Mouse (Mus musculus) kidney, postnatal 4 days (tissue): Measurements from ENCODE around the gene Per2.
A peak's percentile ranks its signal among the peaks of the same experiment; 100 is the strongest.
"Not testable (repeated sequence)": the region's sequence is repeated elsewhere in the genome, so short reads cannot be mapped to it uniquely, and the experiment has no call there.

ENCODE experiments used
- DNase-seq, 2 experiments: peaks; one replicate each; pipeline ENCODE4 v3.0.0; 2021; ENCODE audit warnings: mixed read lengths in 2 of 2

Gene Per2

GRCm38 (mm10) chr1:91459059-91459809 is at the start of gene Per2:
Gene Per2 (minus strand): TSS chr1:91459324.
- DNase-seq = peak; percentile 99

GRCm38 (mm10) chr1:91504615-91505014 is 45.5 kb upstream of the Per2 start:
- no peak for DNase-seq

DNA sequence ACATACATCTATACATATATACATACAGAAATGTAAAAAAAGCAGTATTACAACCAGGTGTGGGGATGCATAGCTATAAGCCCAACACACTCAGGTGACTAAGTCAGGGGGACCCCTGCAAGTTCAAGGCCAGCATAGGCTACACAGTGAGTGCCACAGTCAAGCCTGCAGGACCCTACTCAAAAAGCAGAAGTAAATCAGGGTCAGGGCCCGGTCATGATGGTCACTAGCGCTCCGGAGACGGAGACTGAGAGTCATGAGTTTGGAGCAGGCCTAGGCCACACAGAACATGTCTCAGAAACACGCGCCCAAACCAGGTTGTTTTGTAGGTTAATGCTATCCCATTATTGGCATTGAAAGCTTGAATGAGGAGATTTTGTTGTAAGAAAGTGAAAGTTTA is 39.5 kb upstream of the Per2 start:
- no peak for DNase-seq

- DNase-seq = no peak
Observed at GRCm38 (mm10) chr1:91495321-91495720, 36.2 kb upstream of the Per2 start.

DNA sequence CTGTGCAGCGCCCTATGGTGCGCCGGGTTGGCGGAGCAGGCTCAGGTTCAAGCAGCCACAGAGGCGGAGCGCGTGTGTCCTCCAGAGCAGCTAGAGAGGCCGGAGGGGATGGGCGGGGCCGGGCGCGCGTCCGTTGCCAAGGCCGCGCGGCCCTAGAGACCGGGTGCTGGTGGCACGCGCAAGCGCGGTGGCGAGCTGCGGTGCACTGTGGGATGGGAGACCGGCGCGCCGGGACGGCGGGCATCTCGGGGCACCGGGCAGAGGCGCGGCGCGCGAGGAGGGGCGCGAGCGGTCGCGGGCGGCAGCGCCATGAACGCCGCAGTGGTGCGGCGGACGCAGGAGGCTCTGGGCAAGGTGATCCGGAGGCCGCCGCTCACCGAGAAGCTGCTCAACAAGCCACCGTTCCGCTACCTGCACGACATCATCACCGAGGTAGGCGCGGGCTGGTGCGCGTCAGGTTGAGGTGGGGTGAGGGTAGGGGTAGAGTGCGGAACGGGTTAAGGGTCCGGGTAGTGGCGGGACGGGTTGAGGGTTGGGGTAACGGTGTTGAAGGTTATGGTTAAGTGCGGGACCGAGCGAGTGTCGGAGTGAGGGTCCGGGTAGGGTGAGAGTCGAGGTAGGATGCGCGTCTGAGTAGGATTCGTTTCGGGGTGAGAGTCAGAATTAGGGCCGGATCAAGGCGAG is 35.5 kb upstream of the Per2 start, which contains the start of gene Traf3ip1:
TSS of gene Traf3ip1 (plus strand) at position 191 of the 684 bp plus-strand sequence.
- DNase-seq = peak; percentile 96 to 98

DNA sequence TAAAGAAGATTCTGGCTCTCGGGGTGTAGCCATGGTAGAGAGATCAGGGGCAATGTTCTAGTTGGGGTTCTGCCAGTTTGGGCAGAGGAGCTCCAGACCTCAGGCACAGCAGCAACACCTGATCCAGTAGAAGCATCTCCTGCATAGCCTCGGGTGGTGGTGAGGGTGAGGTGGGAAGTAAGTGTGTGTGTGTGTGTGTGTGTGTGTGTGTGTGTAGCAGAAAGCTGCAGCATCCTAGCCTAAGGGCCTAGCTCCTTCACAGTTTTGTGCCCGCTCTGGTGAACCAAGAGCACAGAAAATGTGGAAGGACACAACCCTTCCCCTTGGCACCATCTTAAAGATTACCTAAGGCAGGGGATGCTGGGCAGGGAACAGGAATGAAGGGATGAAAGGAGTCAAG is 34.8 kb upstream of the Per2 start:
- no peak for DNase-seq

- no peak for DNase-seq
Observed at GRCm38 (mm10) chr1:91492740-91493139, 33.6 kb upstream of the Per2 start.

DNA sequence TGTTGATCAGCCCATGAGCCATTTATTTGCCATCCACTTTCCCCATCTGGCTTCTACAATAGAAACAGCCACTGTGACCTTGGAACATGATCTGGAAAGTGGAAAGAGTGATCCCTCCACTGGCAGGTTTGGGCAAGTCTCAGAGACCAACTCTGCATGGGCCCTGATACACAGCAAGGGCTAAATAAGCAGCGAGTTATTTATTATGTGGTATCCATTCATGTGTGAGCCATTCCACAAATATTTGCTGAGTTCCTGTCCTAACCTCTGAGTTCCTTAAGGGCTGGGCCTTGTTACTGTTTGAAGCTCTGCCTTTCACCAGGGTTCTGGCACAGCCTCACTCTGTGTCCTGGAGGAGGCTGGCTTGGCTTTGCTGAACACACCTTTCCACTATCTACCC is 31.2 kb upstream of the Per2 start:
- peak in 1 of 2 experiments; percentile 9 for DNase-seq

DNA sequence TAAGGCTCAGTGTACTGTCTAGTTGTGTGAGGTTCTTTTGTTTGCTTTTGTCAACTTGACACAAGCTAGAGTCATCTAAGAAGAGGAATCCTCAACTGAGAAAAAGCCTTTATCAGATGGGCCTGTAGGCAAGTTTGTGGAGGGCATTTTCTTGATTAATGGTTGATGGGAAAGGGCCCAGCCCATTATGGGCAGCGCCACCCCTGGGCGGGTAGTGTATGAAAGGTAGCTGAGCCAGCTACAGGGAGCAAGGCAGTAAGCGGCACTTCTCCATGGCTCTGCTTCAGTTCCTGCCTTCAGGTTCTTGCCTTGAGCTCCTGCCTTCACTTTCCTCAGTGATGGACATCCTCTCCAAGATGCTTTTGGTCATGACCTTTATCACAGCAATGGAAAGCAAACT is 27.0 kb upstream of the Per2 start:
- DNase-seq = no peak

DNA sequence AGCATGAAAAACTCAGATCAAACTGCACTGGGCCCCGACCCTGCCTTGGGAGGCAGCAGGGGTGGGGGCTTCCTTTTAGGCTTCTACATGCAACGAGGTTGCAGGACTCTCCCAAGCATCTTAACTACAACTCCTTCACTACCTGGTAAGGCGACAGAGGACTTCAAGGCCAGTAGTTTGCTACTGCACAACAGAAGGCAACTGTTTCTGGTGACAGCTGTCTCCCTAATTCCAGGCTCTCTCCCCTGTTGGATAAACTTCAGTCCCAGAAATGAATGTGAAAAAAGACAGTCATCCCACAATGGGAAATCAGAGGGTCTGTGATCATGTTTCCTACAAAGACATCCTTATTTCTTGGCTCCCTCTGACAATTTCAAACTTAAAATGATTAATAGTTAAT is 26.3 kb upstream of the Per2 start:
- DNase-seq = no peak

GRCm38 (mm10) chr1:91484011-91484346 is 24.9 kb upstream of the Per2 start:
- DNase-seq = no peak

DNA sequence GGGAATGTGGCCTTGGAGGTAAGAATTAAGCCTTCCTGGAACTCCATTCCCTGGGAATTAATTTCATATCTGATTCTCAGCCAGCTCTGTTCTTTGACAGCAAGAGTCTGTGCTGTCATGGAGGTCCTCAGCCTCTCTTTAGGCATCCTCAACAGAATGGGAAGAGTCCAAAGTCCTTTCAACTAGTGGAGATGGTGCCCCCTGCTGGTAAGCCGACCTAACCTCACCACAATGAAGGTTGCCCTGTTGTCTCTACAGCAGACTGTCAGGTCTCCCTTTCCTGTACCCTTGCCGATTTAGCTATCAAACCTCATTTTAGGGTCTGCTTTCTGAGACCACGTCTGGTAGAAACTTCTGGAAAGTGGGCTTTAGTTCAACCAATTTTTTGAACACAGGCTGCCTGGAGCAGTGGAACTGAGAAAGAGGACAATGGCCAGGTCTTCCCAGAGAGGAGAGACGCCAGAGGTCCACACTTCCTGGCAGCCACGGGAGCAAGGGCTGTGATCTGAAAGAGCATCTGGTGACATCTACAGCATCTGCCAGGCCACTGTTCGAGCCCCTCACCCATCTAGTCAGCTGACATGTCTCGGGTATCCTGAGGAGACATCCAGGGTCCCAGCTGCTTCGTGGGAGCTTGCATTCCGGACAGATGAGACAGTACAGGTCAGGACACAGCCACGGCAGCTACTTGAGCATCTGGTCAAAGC is 24.3 kb upstream of the Per2 start:
- DNase-seq = peak; percentile 94

- no peak for DNase-seq
Observed at GRCm38 (mm10) chr1:91482616-91483211, 23.6 kb upstream of the Per2 start.

- no peak for DNase-seq
Observed at GRCm38 (mm10) chr1:91478958-91479357, 19.8 kb upstream of the Per2 start.

GRCm38 (mm10) chr1:91478145-91478544 is 19.0 kb upstream of the Per2 start:
- DNase-seq = not testable (repeated sequence)

DNA sequence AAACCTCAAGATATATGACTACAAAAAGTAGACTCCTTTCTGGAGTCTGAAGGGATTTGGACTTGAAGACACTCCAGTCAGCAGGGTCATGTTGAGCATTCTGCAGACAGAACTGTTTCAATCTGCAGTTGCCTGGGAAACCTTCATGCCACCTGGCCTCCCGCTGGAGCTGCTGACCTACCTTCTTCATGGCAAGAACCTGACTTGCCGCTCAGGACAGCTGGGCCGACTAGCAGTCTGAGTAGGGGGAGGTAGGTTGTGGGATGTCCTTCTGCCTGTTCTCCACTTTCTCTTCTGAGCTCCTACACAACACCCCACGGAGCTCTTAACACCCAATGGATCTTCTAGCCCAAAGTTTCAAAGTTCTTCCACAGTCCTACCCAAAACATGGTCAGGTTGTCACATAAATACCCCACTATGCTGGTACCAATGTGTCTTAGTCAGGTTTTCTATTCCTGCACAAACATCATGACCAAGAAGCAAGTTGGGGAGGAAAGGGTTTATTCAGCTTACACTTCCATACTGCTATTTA is 10.8 kb upstream of the Per2 start:
- no peak for DNase-seq

DNA sequence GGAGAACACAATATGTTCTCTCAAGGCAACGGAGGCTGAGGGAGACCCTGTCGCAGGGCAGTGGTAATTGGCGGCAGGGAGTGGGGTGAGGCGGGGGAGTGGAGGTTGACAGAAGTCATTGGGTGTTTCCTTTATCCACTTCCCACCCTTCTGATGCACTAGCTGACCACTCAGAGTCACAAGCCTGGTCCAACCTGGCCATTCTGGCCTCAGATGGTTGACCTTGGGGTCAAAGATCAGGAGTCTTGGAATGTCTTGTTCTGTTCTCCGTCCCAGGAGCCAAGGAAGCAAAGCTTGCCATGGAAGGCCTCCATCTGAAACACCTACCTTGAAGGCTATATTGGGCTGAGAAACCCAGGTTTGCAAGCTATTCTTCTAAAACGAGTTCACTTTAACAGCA is 7.1 kb upstream of the Per2 start:
- no peak for DNase-seq

GRCm38 (mm10) chr1:91465244-91465643 is 6.1 kb upstream of the Per2 start:
- peak in 1 of 2 experiments; percentile 23 for DNase-seq

DNA sequence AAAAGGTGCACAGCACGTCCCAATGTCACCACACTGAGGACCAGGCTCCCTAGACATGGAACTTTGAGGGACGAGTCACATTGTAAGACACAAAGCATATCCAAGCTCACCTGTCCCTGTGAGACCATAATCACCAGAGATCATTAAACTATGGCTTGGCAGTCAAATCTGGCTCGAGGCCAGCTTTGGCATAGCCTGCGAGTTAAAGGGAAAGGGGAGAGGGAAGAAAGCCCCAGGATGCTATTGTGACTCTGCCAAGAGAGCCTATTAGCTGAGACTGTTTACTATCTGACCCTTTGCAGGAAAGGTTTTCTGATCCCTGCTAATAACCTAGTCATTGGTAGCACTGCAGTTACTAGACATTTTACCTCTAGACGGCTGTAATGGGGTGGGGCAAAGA is 5.3 kb upstream of the Per2 start:
- DNase-seq = peak in 1 of 2 experiments; percentile 56

DNA sequence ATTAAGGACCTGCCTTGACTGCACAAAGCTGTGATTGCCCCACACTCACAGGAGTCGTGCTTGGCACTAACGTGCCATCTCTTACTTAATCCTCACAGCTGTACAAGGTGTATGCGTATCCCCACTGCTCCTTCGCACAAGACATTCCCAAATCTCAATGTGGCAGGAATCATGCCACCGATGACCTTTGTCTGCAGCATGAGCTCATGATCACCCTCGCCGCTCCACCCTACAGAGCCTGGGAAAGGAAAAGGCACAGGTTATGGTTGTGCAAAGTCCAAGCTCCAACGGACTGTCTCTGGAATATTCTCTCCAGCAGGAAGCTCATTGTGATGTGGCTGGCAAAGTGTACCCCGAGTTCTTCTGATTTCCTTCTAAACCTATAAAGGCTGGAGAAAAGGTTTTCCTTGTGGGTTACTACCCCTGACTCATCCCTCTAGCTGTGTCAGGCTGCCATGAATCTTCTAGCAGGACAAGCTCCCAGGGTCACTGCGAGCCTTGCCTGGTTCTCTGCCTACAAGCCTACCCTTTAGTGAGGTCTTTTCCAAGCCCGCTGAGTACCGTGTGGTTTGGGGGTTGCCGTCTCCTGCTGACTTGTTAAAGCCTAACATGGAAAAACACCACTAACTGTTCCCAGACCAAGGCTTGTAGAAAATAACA is 4.3 kb upstream of the Per2 start:
- no peak for DNase-seq

- no peak for DNase-seq
Observed at GRCm38 (mm10) chr1:91460564-91460963, 1.4 kb upstream of the Per2 start.

- no peak for DNase-seq
Observed at GRCm38 (mm10) chr1:91460069-91460468, 945 bp upstream of the Per2 start.
